Mouse (Mus musculus) CD8-positive naive resting alpha-beta T cell, adult 2 months (primary cell): Measurements from ENCODE around the gene Opcml.

Experiments used
- DNase-seq, 2 experiments: peaks; one replicate each; pipeline ENCODE4 v3.0.0; 2022; ENCODE audit warnings: low read depth in 2 of 2, low spot score in 2 of 2

Gene Opcml

GRCm38 (mm10) chr9:27998767-27999166 lies 208.2 kb downstream of the Opcml start:
- DNase-seq = no peak

- DNase-seq = no peak
These were observed 212.6 kb downstream of the Opcml start for GRCm38 (mm10) chr9:28003131-28003530.

GRCm38 (mm10) chr9:28011483-28011882 lies 220.9 kb downstream of the Opcml start:
- DNase-seq = no peak

- no peak for DNase-seq
These were observed 222.1 kb downstream of the Opcml start for GRCm38 (mm10) chr9:28012664-28013063.

- no peak for DNase-seq
These were observed 222.6 kb downstream of the Opcml start for GRCm38 (mm10) chr9:28013192-28013591.

GRCm38 (mm10) chr9:28028156-28028555 lies 237.6 kb downstream of the Opcml start:
- no peak for DNase-seq

GRCm38 (mm10) chr9:28028788-28029393 lies 238.3 kb downstream of the Opcml start:
- DNase-seq = no peak

GRCm38 (mm10) chr9:28049157-28049556 lies 258.6 kb downstream of the Opcml start:
- no peak for DNase-seq

GRCm38 (mm10) chr9:28057171-28057845 lies 266.7 kb downstream of the Opcml start:
- DNase-seq = no peak

GRCm38 (mm10) chr9:28065126-28065525 lies 274.6 kb downstream of the Opcml start:
- DNase-seq = no peak

- DNase-seq = no peak
These were observed 290.1 kb downstream of the Opcml start for GRCm38 (mm10) chr9:28080694-28081093.

- DNase-seq = no peak
These were observed 293.2 kb downstream of the Opcml start for GRCm38 (mm10) chr9:28083754-28084153.

GRCm38 (mm10) chr9:28084273-28084726 lies 293.7 kb downstream of the Opcml start:
- DNase-seq = no peak

- DNase-seq = no peak
These were observed 300.8 kb downstream of the Opcml start for GRCm38 (mm10) chr9:28091395-28091794.

- DNase-seq = no peak
These were observed 304.1 kb downstream of the Opcml start for GRCm38 (mm10) chr9:28094722-28095121.

GRCm38 (mm10) chr9:28096204-28096603 lies 305.6 kb downstream of the Opcml start:
- no peak for DNase-seq

- DNase-seq = no peak
These were observed 311.4 kb downstream of the Opcml start for GRCm38 (mm10) chr9:28101981-28102380.

- no peak for DNase-seq
These were observed 331.3 kb downstream of the Opcml start for GRCm38 (mm10) chr9:28121858-28122257.

- no peak for DNase-seq
These were observed 338.2 kb downstream of the Opcml start for GRCm38 (mm10) chr9:28128735-28129134.

- DNase-seq = no peak
These were observed 340.9 kb downstream of the Opcml start for GRCm38 (mm10) chr9:28131521-28131920.

GRCm38 (mm10) chr9:28136614-28137013 lies 346.0 kb downstream of the Opcml start:
- DNase-seq = no peak

GRCm38 (mm10) chr9:28139957-28140597 lies 349.5 kb downstream of the Opcml start:
- no peak for DNase-seq
